Mouse (Mus musculus) small intestine, adult 2 months (tissue): ENCODE measurements around the gene Alyref2.

ENCODE experiments used
- CTCF ChIP-seq: fragments of 200-500 bp; IDR thresholded peaks from 2 replicates; pipeline ENCODE4 v1.5.1; 2012; ENCODE audit warnings: low read depth, mild to moderate bottlenecking, control low read depth, inconsistent platforms, low read length, moderate library complexity, mixed read lengths; ENCODE audit not compliant: insufficient replicate concordance, insufficient read length; ENCODE audit errors: extremely low read depth
- POLR2A ChIP-seq: fragments of 200-500 bp; IDR thresholded peaks from 2 replicates; pipeline ENCODE4 v1.6.1; 2012; ENCODE audit warnings: low read depth, mild to moderate bottlenecking, control low read depth, inconsistent platforms, low read length, moderate library complexity

GRCm38 (mm10) chr1:171463133-171463532, 40.1 kb upstream of the Alyref2 start:
- TF ChIP-seq CTCF (no peak), POLR2A (no peak)
